Mouse (Mus musculus): ENCODE measurements around the gene Nlgn1. TPM values are rescaled to one million over a fixed set of nuclear protein-coding genes. Genes with fewer than 3 reads are reported as not detected.

Gene Nlgn1
- polyA plus RNA-seq, 1 experiment from 2014 or later: 0.86 TPM

DNA sequence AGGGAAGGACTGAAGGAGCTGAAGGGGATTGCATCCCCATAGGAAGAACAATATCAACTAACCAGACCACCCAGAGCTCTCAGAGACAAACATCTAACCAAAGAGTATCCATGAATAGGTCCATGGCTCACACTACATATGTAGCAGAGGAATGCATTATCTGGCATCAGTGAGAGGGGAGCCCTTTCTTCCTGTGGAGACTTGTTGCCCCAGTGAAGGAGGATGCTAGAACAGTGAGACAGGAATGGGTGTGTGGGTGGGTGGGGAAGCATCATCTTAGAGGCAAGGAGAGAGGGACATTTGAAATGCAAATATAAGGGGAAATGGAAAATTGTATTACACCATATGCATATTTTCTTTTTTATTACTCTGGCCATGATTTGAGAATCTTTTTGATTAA is 473.9 kb downstream of the Nlgn1 start:
- Histone ChIP-seq H3K4me3 (ENCODE audit: low read depth, low read length) (no peak overlapping the region), H3K4me1 (replicated peaks; ENCODE audit: control insufficient read depth, insufficient read depth, low read length) (no peaks in the 10 kb centered on the region), H3K4me2 (replicated peaks; ENCODE audit: low read depth) (no peak overlapping the region), H3K9ac (ENCODE audit: low read depth, low read length) (no peak overlapping the region), H3K9me3 (ENCODE audit: control insufficient read depth) (no peaks in the 10 kb centered on the region), H3K36me3 (ENCODE audit: control insufficient read depth, insufficient read depth) (no peaks in the 10 kb centered on the region), H3K27me3 (replicated peaks; ENCODE audit: control insufficient read depth, insufficient read depth, low read length) (no peaks in the 10 kb centered on the region), H3K27ac (ENCODE audit: low read depth, low read length) (no peak overlapping the region)
- TF ChIP-seq CTCF (IDR thresholded peaks at IDR 0.05; ENCODE audit: low read depth): no peak
- ATAC-seq: no peak

DNA sequence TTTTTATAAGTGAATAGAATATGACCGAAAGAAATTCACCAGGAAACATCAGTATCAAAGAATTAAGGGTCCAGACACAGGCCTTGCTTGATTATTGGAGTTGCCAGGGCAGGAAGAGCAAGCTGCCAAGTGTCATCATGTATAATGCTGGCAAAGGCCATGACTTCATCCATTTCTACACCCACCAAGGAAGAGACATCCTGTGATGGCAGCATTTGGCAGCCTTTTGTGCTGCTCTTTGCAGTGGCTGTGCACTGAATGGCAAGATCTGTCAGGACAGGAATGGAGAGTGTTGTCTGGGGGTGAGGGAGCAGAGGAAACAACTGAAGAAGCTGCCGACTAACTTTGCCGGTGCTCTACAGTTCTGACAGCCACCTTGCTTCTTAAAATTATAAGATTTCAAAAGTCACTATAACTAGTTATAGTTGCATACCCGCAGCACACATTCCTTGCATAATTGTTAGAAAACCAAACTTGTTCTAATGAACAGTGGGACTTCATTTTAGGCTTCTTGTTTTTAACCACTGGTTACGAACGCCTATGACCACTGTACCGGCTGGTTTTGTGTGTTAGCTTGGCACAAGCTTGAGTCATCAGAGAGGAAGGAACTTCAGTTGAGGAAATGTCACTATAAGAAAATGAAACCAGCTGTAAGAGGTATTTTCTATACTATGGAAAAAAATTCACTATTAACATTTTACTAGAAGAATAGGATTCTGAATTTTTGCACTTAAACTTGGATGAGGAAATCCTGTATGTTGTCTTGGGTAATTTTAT is 487.4 kb downstream of the Nlgn1 start:
- H3K27me3 ChIP-seq (replicated peaks; ENCODE audit: control insufficient read depth, insufficient read depth, low read length): no peaks in the 10 kb centered on the region
- 84% methylated on average over 7 of the region's 7 CpGs for WGBS
- no peak overlapping the region for H3K27ac ChIP-seq (ENCODE audit: low read depth, low read length)
- no peak for ATAC-seq
- H3K9ac ChIP-seq (ENCODE audit: low read depth, low read length): no peak overlapping the region
- no peaks in the 10 kb centered on the region for H3K9me3 ChIP-seq (ENCODE audit: control insufficient read depth)
- TF ChIP-seq CTCF (IDR thresholded peaks at IDR 0.05; ENCODE audit: low read depth): no peak
- H3K4me1 ChIP-seq (replicated peaks; ENCODE audit: control insufficient read depth, insufficient read depth, low read length): no peaks in the 10 kb centered on the region
- no peak overlapping the region for H3K4me2 ChIP-seq (replicated peaks; ENCODE audit: low read depth)
- H3K4me3 ChIP-seq (ENCODE audit: low read depth, low read length): no peak overlapping the region
- no peaks in the 10 kb centered on the region for H3K36me3 ChIP-seq (ENCODE audit: control insufficient read depth, insufficient read depth)

DNA sequence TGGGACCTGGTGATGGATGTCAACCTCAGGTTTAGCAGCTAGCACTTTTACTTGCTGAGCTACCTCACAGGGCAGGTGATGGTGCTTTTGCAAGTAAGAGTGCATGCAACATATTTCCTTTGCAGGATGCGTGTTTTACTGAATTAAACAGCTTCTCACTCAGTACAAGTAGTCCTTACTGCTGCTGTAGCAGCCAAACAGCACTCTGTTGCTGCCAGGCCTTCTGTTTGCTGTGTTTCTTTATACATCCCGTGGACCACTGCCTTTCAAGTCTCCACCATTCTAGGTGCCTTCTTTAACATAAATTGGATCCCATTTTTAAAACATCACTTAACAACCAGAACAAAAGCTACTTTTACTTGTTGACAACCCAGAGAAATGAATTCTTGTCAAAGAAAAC is 502.0 kb downstream of the Nlgn1 start:
- WGBS: 67% methylated on average over 2 of the region's 2 CpGs

DNA sequence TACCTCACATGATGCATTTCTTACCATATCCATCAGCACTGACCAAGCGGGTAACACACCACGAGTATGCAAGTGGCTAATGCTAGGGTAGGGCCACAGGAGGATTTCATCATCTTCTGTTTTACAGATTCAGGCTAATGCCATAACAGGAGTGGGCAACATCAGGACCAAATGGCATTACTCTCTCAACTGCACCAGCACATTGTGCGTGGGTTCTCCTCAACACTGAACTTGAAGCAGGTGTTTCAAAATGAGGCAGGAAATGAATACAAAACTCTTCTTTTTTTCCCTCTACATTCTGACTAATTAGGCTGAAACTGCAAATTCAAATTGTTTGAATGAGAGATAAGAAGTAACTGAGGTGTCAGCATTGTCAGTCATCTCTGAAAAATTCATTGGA is 518.9 kb downstream of the Nlgn1 start:
- no peak for ATAC-seq
- Histone ChIP-seq H3K4me1 (replicated peaks; ENCODE audit: control insufficient read depth, insufficient read depth, low read length) (no peaks in the 10 kb centered on the region), H3K9ac (ENCODE audit: low read depth, low read length) (no peak overlapping the region), H3K27ac (ENCODE audit: low read depth, low read length) (no peak overlapping the region), H3K9me3 (ENCODE audit: control insufficient read depth) (no peaks in the 10 kb centered on the region), H3K4me2 (replicated peaks; ENCODE audit: low read depth) (no peak overlapping the region), H3K27me3 (replicated peaks; ENCODE audit: control insufficient read depth, insufficient read depth, low read length) (no peaks in the 10 kb centered on the region), H3K36me3 (ENCODE audit: control insufficient read depth, insufficient read depth) (no peaks in the 10 kb centered on the region), H3K4me3 (ENCODE audit: low read depth, low read length) (no peak overlapping the region)
- no peak for TF ChIP-seq CTCF (IDR thresholded peaks at IDR 0.05; ENCODE audit: low read depth)
- 92% methylated on average over 3 of the region's 3 CpGs for WGBS

More for the DNA sequence above, 502.0 kb downstream of the Nlgn1 start:
- Histone ChIP-seq H3K4me1 (replicated peaks; ENCODE audit: control insufficient read depth, insufficient read depth, low read length) (no peaks in the 10 kb centered on the region), H3K27me3 (replicated peaks; ENCODE audit: control insufficient read depth, insufficient read depth, low read length) (no peaks in the 10 kb centered on the region), H3K9me3 (ENCODE audit: control insufficient read depth) (no peaks in the 10 kb centered on the region), H3K9ac (ENCODE audit: low read depth, low read length) (no peak overlapping the region), H3K4me3 (ENCODE audit: low read depth, low read length) (no peak overlapping the region), H3K27ac (ENCODE audit: low read depth, low read length) (no peak overlapping the region), H3K4me2 (replicated peaks; ENCODE audit: low read depth) (no peak overlapping the region), H3K36me3 (ENCODE audit: control insufficient read depth, insufficient read depth) (no peaks in the 10 kb centered on the region)
- no peak for ATAC-seq
- no peak for TF ChIP-seq CTCF (IDR thresholded peaks at IDR 0.05; ENCODE audit: low read depth)

DNA sequence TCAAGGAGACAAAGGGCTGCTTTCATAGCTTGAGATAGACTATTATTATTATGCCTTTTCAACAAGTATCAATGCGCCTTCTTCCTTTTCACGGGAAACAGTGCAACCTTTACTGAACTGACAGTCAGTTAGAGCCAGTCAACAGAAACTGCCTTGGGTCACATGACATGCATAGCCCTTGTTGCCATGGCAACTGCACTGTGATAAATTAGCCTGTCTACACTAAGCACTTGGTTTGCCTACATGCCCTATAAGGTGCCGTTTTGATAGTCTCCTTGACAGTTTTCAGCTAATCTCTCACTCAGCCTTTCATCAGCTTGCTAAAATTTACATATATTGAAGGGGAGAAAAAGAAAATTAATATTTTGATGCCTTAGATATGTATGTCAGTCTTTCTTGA is 524.7 kb downstream of the Nlgn1 start:
- Histone ChIP-seq H3K4me2 (replicated peaks; ENCODE audit: low read depth) (no peak overlapping the region), H3K9me3 (ENCODE audit: control insufficient read depth) (no peaks in the 10 kb centered on the region), H3K36me3 (ENCODE audit: control insufficient read depth, insufficient read depth) (no peaks in the 10 kb centered on the region), H3K4me3 (ENCODE audit: low read depth, low read length) (no peak overlapping the region), H3K27me3 (replicated peaks; ENCODE audit: control insufficient read depth, insufficient read depth, low read length) (no peaks in the 10 kb centered on the region), H3K27ac (ENCODE audit: low read depth, low read length) (no peak overlapping the region), H3K4me1 (replicated peaks; ENCODE audit: control insufficient read depth, insufficient read depth, low read length) (no peaks in the 10 kb centered on the region), H3K9ac (ENCODE audit: low read depth, low read length) (no peak overlapping the region)
- WGBS: 35% methylated on average over 3 of the region's 3 CpGs
- no peak for ATAC-seq
- no peak for TF ChIP-seq CTCF (IDR thresholded peaks at IDR 0.05; ENCODE audit: low read depth)

DNA sequence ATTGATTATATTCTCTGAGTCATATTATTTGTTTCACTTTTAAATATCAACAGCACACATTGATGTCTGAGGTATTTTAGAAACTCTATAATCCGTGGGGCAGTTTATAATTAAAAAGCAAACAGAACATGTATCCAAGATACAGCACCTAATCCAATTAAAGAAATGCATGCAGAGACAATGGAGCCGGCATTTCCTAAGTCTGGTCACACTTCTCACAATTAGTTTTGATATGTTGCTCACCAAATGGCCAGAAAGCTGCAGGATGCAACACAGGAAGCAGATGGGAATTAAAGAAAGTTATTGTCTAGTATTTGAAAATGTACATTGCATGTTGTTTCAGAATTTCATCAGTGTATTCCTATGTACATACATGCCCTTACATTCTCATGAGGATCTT is 550.6 kb downstream of the Nlgn1 start:
- Histone ChIP-seq H3K4me1 (replicated peaks; ENCODE audit: control insufficient read depth, insufficient read depth, low read length) (no peaks in the 10 kb centered on the region), H3K27me3 (replicated peaks; ENCODE audit: control insufficient read depth, insufficient read depth, low read length) (no peaks in the 10 kb centered on the region), H3K9ac (ENCODE audit: low read depth, low read length) (no peak overlapping the region), H3K36me3 (ENCODE audit: control insufficient read depth, insufficient read depth) (no peaks in the 10 kb centered on the region), H3K27ac (ENCODE audit: low read depth, low read length) (no peak overlapping the region), H3K9me3 (ENCODE audit: control insufficient read depth) (no peaks in the 10 kb centered on the region), H3K4me2 (replicated peaks; ENCODE audit: low read depth) (no peak overlapping the region), H3K4me3 (ENCODE audit: low read depth, low read length) (no peak overlapping the region)
- no peak for TF ChIP-seq CTCF (IDR thresholded peaks at IDR 0.05; ENCODE audit: low read depth)
- 73% methylated on average over 2 of the region's 2 CpGs for WGBS
- no peak for ATAC-seq

Data from intestine, postnatal 0 days (tissue).